Mouse (Mus musculus) cerebellum, postnatal 10 days (tissue): ENCODE data around the gene Tet1.
A peak's percentile ranks its signal among the peaks of the same experiment; 100 is the strongest.
"Not testable (repeated sequence)": the region's sequence is repeated elsewhere in the genome, so short reads cannot be mapped to it uniquely, and the experiment has no call there.

ENCODE experiments used
- DNase-seq, 2 experiments: peaks; one replicate each; pipeline ENCODE4 v3.0.0; 2021; ENCODE audit warnings: mixed read lengths in 2 of 2

Gene Tet1

GRCm38 (mm10) chr10:62908896-62909295 is at the start of gene Tet1:
Gene Tet1 (minus strand): TSS chr10:62908996.
- DNase-seq = not testable (repeated sequence)

- DNase-seq = no peak
Observed at GRCm38 (mm10) chr10:62948551-62948950, 39.8 kb upstream of the Tet1 start.

GRCm38 (mm10) chr10:62946738-62947471 is 38.1 kb upstream of the Tet1 start, which contains the start of gene Dna2:
Gene Dna2 (plus strand): TSS chr10:62947026.
- peak; percentile 78 to 81 for DNase-seq

GRCm38 (mm10) chr10:62944975-62945580 is 36.3 kb upstream of the Tet1 start:
- no peak for DNase-seq

GRCm38 (mm10) chr10:62932381-62932780 is 23.6 kb upstream of the Tet1 start:
- DNase-seq = no peak

GRCm38 (mm10) chr10:62924096-62924635 is 15.4 kb upstream of the Tet1 start:
- DNase-seq = no peak

GRCm38 (mm10) chr10:62920766-62921156 is 12.0 kb upstream of the Tet1 start:
- DNase-seq = no peak

GRCm38 (mm10) chr10:62919925-62920765 is 11.3 kb upstream of the Tet1 start, which contains the start of gene Slc25a16:
Gene Slc25a16 (plus strand): TSS chr10:62920633.
- DNase-seq = peak; percentile 97

- no peak for DNase-seq
Observed at GRCm38 (mm10) chr10:62918985-62919384, 10.2 kb upstream of the Tet1 start.

GRCm38 (mm10) chr10:62911120-62911519 is 2.3 kb upstream of the Tet1 start:
- no peak for DNase-seq

- no peak for DNase-seq
Observed at GRCm38 (mm10) chr10:62906336-62906735, 2.5 kb downstream of the Tet1 start.

GRCm38 (mm10) chr10:62902829-62903228 is 6.0 kb downstream of the Tet1 start:
- DNase-seq = no peak

- no peak for DNase-seq
Observed at GRCm38 (mm10) chr10:62901826-62902225, 7.0 kb downstream of the Tet1 start.

- no peak for DNase-seq
Observed at GRCm38 (mm10) chr10:62900144-62900543, 8.7 kb downstream of the Tet1 start.

- DNase-seq = no peak
Observed at GRCm38 (mm10) chr10:62898061-62898460, 10.7 kb downstream of the Tet1 start.

- no peak for DNase-seq
Observed at GRCm38 (mm10) chr10:62897437-62897836, 11.4 kb downstream of the Tet1 start.

- DNase-seq = no peak
Observed at GRCm38 (mm10) chr10:62896774-62897173, 12.0 kb downstream of the Tet1 start.

GRCm38 (mm10) chr10:62896035-62896434 is 12.8 kb downstream of the Tet1 start:
- DNase-seq = no peak

GRCm38 (mm10) chr10:62895386-62895785 is 13.4 kb downstream of the Tet1 start:
- no peak for DNase-seq

GRCm38 (mm10) chr10:62894447-62894846 is 14.3 kb downstream of the Tet1 start:
- no peak for DNase-seq

GRCm38 (mm10) chr10:62893356-62893884 is 15.4 kb downstream of the Tet1 start:
- no peak for DNase-seq

GRCm38 (mm10) chr10:62892549-62893232 is 16.1 kb downstream of the Tet1 start:
- DNase-seq = no peak
